Mouse (Mus musculus) T-cell, adult 2 months (primary cell): ENCODE results near the gene Zic5.

Experiments
- DNase-seq: peaks from one replicate; pipeline ENCODE4 v3.0.0; 2022; ENCODE audit warnings: low spot score

The Zic5 gene

GRCm38 (mm10) chr14:122479461-122480109, 14.1 kb upstream of the Zic5 start:
- DNase-seq: no peak

- DNase-seq: no peak
Measured at GRCm38 (mm10) chr14:122478574-122479011, 13.1 kb upstream of the Zic5 start.

- no peak for DNase-seq
Measured at GRCm38 (mm10) chr14:122477971-122478573, 12.6 kb upstream of the Zic5 start.

GRCm38 (mm10) chr14:122477261-122477671, 11.8 kb upstream of the Zic5 start:
- DNase-seq: no peak

GRCm38 (mm10) chr14:122476822-122477215, 11.3 kb upstream of the Zic5 start:
- no peak for DNase-seq

- DNase-seq: no peak
Measured at GRCm38 (mm10) chr14:122476041-122476821, 10.8 kb upstream of the Zic5 start.

GRCm38 (mm10) chr14:122475557-122476040, 10.1 kb upstream of the Zic5 start:
- no peak for DNase-seq

GRCm38 (mm10) chr14:122474891-122475556, 9.5 kb upstream of the Zic5 start, which contains the start of gene Zic2:
Gene Zic2, plus strand, starts transcription at chr14:122475435.
- DNase-seq: no peak

GRCm38 (mm10) chr14:122474041-122474890, 8.8 kb upstream of the Zic5 start:
- DNase-seq: no peak

GRCm38 (mm10) chr14:122473211-122473751, 7.8 kb upstream of the Zic5 start:
- no peak for DNase-seq

- DNase-seq: no peak
Measured at GRCm38 (mm10) chr14:122472647-122473046, 7.2 kb upstream of the Zic5 start.

GRCm38 (mm10) chr14:122472161-122472560, 6.7 kb upstream of the Zic5 start:
- no peak for DNase-seq

- DNase-seq: no peak
Measured at GRCm38 (mm10) chr14:122471449-122472085, 6.1 kb upstream of the Zic5 start.

- no peak for DNase-seq
Measured at GRCm38 (mm10) chr14:122468971-122469755, 3.7 kb upstream of the Zic5 start.

- DNase-seq: no peak
Measured at GRCm38 (mm10) chr14:122467926-122468841, 2.7 kb upstream of the Zic5 start.

GRCm38 (mm10) chr14:122466756-122467362, 1.4 kb upstream of the Zic5 start:
- DNase-seq: no peak

- no peak for DNase-seq
Measured at GRCm38 (mm10) chr14:122465931-122466490, 534 bp upstream of the Zic5 start.

GRCm38 (mm10) chr14:122464351-122464762, 1.1 kb downstream of the Zic5 start:
- DNase-seq: no peak
